Mouse (Mus musculus) subcutaneous adipose tissue, adult 2 months (tissue): ENCODE data around the gene Camkk2. TPM values are rescaled to one million over a fixed set of nuclear protein-coding genes. Genes with fewer than 3 reads are reported as not detected.

Experiments
- polyA plus RNA-seq: library from polyadenylated mRNA; depleted of rRNA; stranded (reverse); fragments of >200 nt; gene quantifications from 2 replicates; pipeline ENCODE4 v1.2.3, GENCODE M21; 2012; ENCODE audit warnings: low replicate concordance; rRNA removed

The Camkk2 gene
- polyA plus RNA-seq: 24.4 and 42.6 TPM in 2 replicates

GRCm38 (mm10) chr5:122779277-122779834, at the start of gene Camkk2:
Camkk2 (minus strand) TSS chr5:122779409.

GRCm38 (mm10) chr5:122820777-122821523, 41.7 kb upstream of the Camkk2 start, which contains the start of gene Anapc5:
Anapc5 (minus strand) TSS chr5:122821339.

GRCm38 (mm10) chr5:122707276-122708181, 71.7 kb downstream of the Camkk2 start, which contains the start of gene P2rx4:
P2rx4 (plus strand) TSS chr5:122707544.

Other genes with a start within 250 kb of the Camkk2 start
- 2.4 and 8.1 TPM in 2 replicates for gene Ift81, start 164.9 kb downstream of the Camkk2 start, polyA plus RNA-seq
- gene P2rx7, start 135.5 kb downstream of the Camkk2 start, polyA plus RNA-seq: 33.2 and 63.8 TPM in 2 replicates
- 88.7 and 101 TPM in 2 replicates for gene P2rx4, start 71.9 kb downstream of the Camkk2 start, polyA plus RNA-seq
- 373 and 628 TPM in 2 replicates for gene Anapc5, start 41.9 kb upstream of the Camkk2 start, polyA plus RNA-seq
- 7.6 and 15.4 TPM in 2 replicates for gene Rnf34, start 70.6 kb upstream of the Camkk2 start, polyA plus RNA-seq
- 13.0 and 29.4 TPM in 2 replicates for gene Kdm2b, start 210.4 kb upstream of the Camkk2 start, polyA plus RNA-seq
- 43.5 and 54.0 TPM in 2 replicates for gene Orai1, start 235.7 kb upstream of the Camkk2 start, polyA plus RNA-seq